Mouse (Mus musculus): ENCODE measurements around the gene Slc15a3. TPM values are rescaled to one million over a fixed set of nuclear protein-coding genes. Genes with fewer than 3 reads are reported as not detected.

Gene Slc15a3
- total and polyA plus RNA-seq, 3 experiments, result not detected

- Histone ChIP-seq H3K79me2 (ENCODE audit: control insufficient read depth, insufficient read depth, low read length, poor library complexity) (no peaks in the 10 kb centered on the region), H3K27me3 (ENCODE audit: control insufficient read depth in 1 of 2, insufficient read depth in 2 of 2, low read length in 2 of 2) (no peaks in the 10 kb centered on the region), H3K9ac (ENCODE audit: control insufficient read depth, low read depth, low read length, poor library complexity, severe bottlenecking) (no peak overlapping the region), H3K27ac (ENCODE audit: control insufficient read depth, low read depth, low read length) (no peak overlapping the region), H3K9me3 (replicated peaks; ENCODE audit: insufficient read depth, low read length) (no peaks in the 10 kb centered on the region), H3K4me3 (ENCODE audit: control insufficient read depth in 1 of 2, insufficient read depth in 1 of 2, low read depth in 2 of 2, low read length in 2 of 2) (no peak overlapping the region), H3K4me1 (ENCODE audit: control insufficient read depth in 1 of 2, insufficient read depth in 2 of 2, low read length in 2 of 2) (no peaks in the 10 kb centered on the region), H3K36me3 (ENCODE audit: control insufficient read depth in 1 of 2, insufficient read depth in 2 of 2, low read length in 2 of 2) (no peaks in the 10 kb centered on the region)
- no peak for DNase-seq (ENCODE audit: low read depth, low spot score)
- TF ChIP-seq SIN3A (IDR thresholded peaks at IDR 0.05; ENCODE audit: low read length), result no peak
Observed at GRCm38 (mm10) chr19:10855422-10855821, 15.9 kb downstream of the Slc15a3 start.

GRCm38 (mm10) chr19:10856520-10856919, 17.0 kb downstream of the Slc15a3 start:
- Histone ChIP-seq H3K36me3 (ENCODE audit: control insufficient read depth in 1 of 2, insufficient read depth in 2 of 2, low read length in 2 of 2) (no peaks in the 10 kb centered on the region), H3K9me3 (replicated peaks; ENCODE audit: insufficient read depth, low read length) (no peaks in the 10 kb centered on the region), H3K79me2 (ENCODE audit: control insufficient read depth, insufficient read depth, low read length, poor library complexity) (no peaks in the 10 kb centered on the region), H3K4me1 (ENCODE audit: control insufficient read depth in 1 of 2, insufficient read depth in 2 of 2, low read length in 2 of 2) (no peaks in the 10 kb centered on the region), H3K9ac (ENCODE audit: control insufficient read depth, low read depth, low read length, poor library complexity, severe bottlenecking) (no peak overlapping the region), H3K27me3 (ENCODE audit: control insufficient read depth in 1 of 2, insufficient read depth in 2 of 2, low read length in 2 of 2) (no peaks in the 10 kb centered on the region), H3K27ac (ENCODE audit: control insufficient read depth, low read depth, low read length) (no peak overlapping the region), H3K4me3 (ENCODE audit: control insufficient read depth in 1 of 2, insufficient read depth in 1 of 2, low read depth in 2 of 2, low read length in 2 of 2) (no peak overlapping the region)
- DNase-seq (ENCODE audit: low read depth, low spot score), result no peak
- no peak for TF ChIP-seq HCFC1 (IDR thresholded peaks at IDR 0.05; ENCODE audit: low read depth, low read length)
- TF ChIP-seq CHD1 (IDR thresholded peaks at IDR 0.05; ENCODE audit: low read depth, low read length), result no peak
- TF ChIP-seq POLR2AphosphoS2 (IDR thresholded peaks at IDR 0.05; ENCODE audit: low read length), result no peak
- no peak for TF ChIP-seq JUND (IDR thresholded peaks at IDR 0.05; ENCODE audit: low read depth, low read length)
- TF ChIP-seq MAX (IDR thresholded peaks at IDR 0.05; ENCODE audit: low read length), result no peak
- no peak for TF ChIP-seq ZNF384 (IDR thresholded peaks at IDR 0.05; ENCODE audit: low read depth, low read length)
- TF ChIP-seq SIN3A (IDR thresholded peaks at IDR 0.05; ENCODE audit: low read length), result no peak
- TF ChIP-seq POLR2A (IDR thresholded peaks at IDR 0.05; ENCODE audit: control insufficient read depth in 1 of 2, insufficient read depth in 1 of 2, low read depth in 1 of 2, low read length in 2 of 2, poor library complexity in 1 of 2), result no peak

DNA sequence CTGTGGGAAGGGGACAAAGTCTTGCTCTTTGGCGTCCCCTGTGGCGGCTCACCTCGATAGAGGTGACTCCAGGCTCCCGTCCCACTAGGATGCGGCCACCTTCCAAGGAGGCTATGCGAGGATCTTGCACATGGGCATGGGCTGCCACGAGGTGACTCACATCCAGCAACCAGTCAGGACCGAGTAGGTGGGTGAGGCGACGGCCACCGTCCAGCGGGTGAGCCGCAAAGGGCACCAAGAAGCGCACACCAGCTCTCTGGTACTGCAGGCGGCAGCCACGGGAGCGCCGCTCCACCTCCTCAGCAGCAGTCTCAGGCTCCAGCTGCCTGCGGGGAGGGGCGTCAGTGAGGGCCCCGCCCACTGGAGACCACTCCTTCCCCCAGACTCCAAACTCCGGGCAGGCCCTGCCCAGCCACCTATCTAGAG, 20.6 kb downstream of the Slc15a3 start:
- no peaks in the 10 kb centered on the region; a peak in 2 of 4 replicates for H3K27me3 ChIP-seq (ENCODE audit: control insufficient read depth in 1 of 2, insufficient read depth in 2 of 2, low read length in 2 of 2)
- no peak overlapping the region for H3K27ac ChIP-seq (ENCODE audit: control insufficient read depth, low read depth, low read length)
- DNase-seq (ENCODE audit: low read depth, low spot score), result no peak
- TF ChIP-seq CHD1 (IDR thresholded peaks at IDR 0.05; ENCODE audit: low read depth, low read length) (no peak), ZC3H11A (IDR thresholded peaks at IDR 0.05; ENCODE audit: low read depth, low read length) (no peak), GATA1 (IDR thresholded peaks at IDR 0.05; ENCODE audit: low read depth, low read length) (no peak), USF1 (IDR thresholded peaks at IDR 0.05; ENCODE audit: low read depth, low read length) (no peak), CTCF (IDR thresholded peaks at IDR 0.05 in 2 of 3, conservative IDR thresholded peaks at IDR 0.05 in 1 of 3; ENCODE audit: control insufficient read depth in 1 of 3, insufficient read depth in 1 of 3, low read depth in 2 of 3, low read length in 3 of 3, poor library complexity in 1 of 3, severe bottlenecking in 1 of 3) (no peak), MEF2A (IDR thresholded peaks at IDR 0.05; ENCODE audit: extremely low read depth, insufficient replicate concordance, low read depth, low read length, poor library complexity, severe bottlenecking) (no peak), MXI1 (IDR thresholded peaks at IDR 0.05; ENCODE audit: low read depth, low read length) (no peak), ETS1 (IDR thresholded peaks at IDR 0.05; ENCODE audit: low read depth, low read length) (no peak), GABPA (IDR thresholded peaks at IDR 0.05; ENCODE audit: low read depth, low read length) (no peak)
- H3K9ac ChIP-seq (ENCODE audit: control insufficient read depth, low read depth, low read length, poor library complexity, severe bottlenecking), result no peak overlapping the region
- no peaks in the 10 kb centered on the region for H3K4me1 ChIP-seq (ENCODE audit: control insufficient read depth in 1 of 2, insufficient read depth in 2 of 2, low read length in 2 of 2)
- H3K36me3 ChIP-seq (ENCODE audit: control insufficient read depth in 1 of 2, insufficient read depth in 2 of 2, low read length in 2 of 2), result no peaks in the 10 kb centered on the region
- H3K9me3 ChIP-seq (replicated peaks; ENCODE audit: insufficient read depth, low read length), result no peaks in the 10 kb centered on the region
- no peak overlapping the region for H3K4me3 ChIP-seq (ENCODE audit: control insufficient read depth in 1 of 2, insufficient read depth in 1 of 2, low read depth in 2 of 2, low read length in 2 of 2)
- H3K79me2 ChIP-seq (ENCODE audit: control insufficient read depth, insufficient read depth, low read length, poor library complexity), result no peaks in the 10 kb centered on the region
